Mouse (Mus musculus) megakaryocyte, embryonic 14.5 days (primary cell): Measurements from ENCODE around the gene Snx20. TPM values are rescaled to one million over a fixed set of nuclear protein-coding genes. Genes with fewer than 3 reads are reported as not detected.

Experiments used
- H3K27me3 ChIP-seq: replicated peaks from 2 replicates; pipeline ENCODE3; 2012; ENCODE audit warnings: inconsistent platforms
- H3K36me3 ChIP-seq: replicated peaks from 2 replicates; pipeline ENCODE3; 2012; ENCODE audit warnings: low read length, inconsistent platforms, mixed read lengths
- H3K4me1 ChIP-seq: 2 replicates; pipeline ENCODE4 v1.6.1; 2012; ENCODE audit warnings: inconsistent platforms
- H3K4me3 ChIP-seq: replicated peaks from 2 replicates; pipeline ENCODE3; 2012; ENCODE audit warnings: moderate library complexity, mild to moderate bottlenecking, inconsistent platforms
- H3K9me3 ChIP-seq: 2 replicates; pipeline ENCODE4 v1.6.1; 2012; ENCODE audit warnings: inconsistent platforms
- FLI1 ChIP-seq: IDR thresholded peaks from 2 replicates; pipeline ENCODE4 v1.6.1; 2012; ENCODE audit warnings: low read length, inconsistent platforms, mixed read lengths
- GATA1 ChIP-seq: IDR thresholded peaks from 3 replicates; pipeline ENCODE4 v1.6.1; 2012; ENCODE audit warnings: mixed read lengths, low read length, inconsistent platforms, borderline replicate concordance
- polyA plus RNA-seq: library from polyadenylated mRNA; stranded (reverse); fragments of >175 nt; gene quantifications from 2 replicates; pipeline ENCODE4 v1.2.3, GENCODE M21; 2012; ENCODE audit warnings: low replicate concordance; ENCODE audit not compliant: insufficient read depth

Snx20 gene
- polyA plus RNA-seq, 1 experiment, result 22.2 TPM

DNA sequence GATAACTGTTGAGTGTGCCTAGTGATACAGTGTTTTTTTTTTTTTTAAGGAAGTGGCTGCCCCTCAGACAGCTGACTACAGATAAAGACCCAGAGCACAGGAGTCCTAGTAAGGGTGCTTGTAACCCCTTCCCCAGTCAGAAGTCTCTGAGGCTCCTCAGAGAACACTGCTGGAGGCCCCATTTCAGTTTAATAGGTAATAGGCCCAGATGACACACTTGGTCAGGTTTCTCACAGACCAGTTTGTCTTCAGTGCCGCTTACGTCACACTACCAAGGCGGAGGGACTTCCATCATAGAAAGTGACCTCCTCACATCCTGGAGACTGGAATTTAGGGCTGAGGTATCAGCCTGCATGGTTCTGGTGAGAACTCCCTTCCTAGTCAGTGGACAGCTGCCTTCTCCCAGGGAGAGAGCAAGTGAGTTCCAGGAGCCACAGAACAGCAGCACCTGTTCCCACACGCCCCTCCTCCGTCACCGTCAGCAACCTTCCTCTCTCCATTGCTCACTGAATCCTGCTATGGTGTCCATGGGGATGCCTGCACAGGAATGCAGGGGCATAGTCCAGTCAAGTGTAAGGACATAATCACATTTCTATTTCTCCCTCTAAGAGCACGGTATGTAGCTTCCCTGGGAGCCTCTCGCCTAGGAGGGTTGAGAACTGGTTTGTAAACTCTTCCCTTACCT, 47.6 kb downstream of the Snx20 start:
- H3K9me3 ChIP-seq, result no peaks in the 10 kb centered on the region
- H3K36me3 ChIP-seq, result no peaks in the 10 kb centered on the region
- no peak overlapping the region for H3K4me3 ChIP-seq
- peaks cover 20% of the 10 kb centered on the region; the same call in 1 of the 2 replicates for H3K4me1 ChIP-seq
- TF ChIP-seq GATA1 (no peak), FLI1 (no peak)
- peaks cover 80% of the 10 kb centered on the region for H3K27me3 ChIP-seq

DNA sequence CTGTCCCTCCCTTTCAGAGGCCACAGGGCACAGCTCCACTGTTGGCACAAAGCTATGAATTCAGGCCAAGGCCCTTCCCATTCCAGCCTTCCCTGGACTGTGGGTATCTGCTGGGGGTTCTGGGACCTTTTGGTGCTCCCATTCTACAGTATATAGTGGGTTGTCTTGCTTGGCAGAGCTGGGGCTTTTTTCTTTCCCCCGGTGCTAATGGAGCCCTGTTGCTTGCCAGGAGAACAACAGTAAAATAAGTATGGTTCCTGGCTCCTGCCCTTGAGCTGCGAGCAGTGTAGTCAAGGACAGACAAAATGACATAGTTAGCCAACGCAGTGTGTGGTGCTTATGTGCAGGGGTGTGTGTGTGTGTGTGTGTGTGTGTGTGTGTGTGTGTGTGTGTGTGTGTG, 52.1 kb downstream of the Snx20 start:
- no peaks in the 10 kb centered on the region for H3K9me3 ChIP-seq
- TF ChIP-seq FLI1 (no peak), GATA1 (no peak)
- H3K4me1 ChIP-seq, result peaks cover 31% of the 10 kb centered on the region; the same call in 1 of the 2 replicates
- H3K36me3 ChIP-seq, result no peaks in the 10 kb centered on the region
- H3K4me3 ChIP-seq, result no peak overlapping the region
- peaks cover 88% of the 10 kb centered on the region for H3K27me3 ChIP-seq

DNA sequence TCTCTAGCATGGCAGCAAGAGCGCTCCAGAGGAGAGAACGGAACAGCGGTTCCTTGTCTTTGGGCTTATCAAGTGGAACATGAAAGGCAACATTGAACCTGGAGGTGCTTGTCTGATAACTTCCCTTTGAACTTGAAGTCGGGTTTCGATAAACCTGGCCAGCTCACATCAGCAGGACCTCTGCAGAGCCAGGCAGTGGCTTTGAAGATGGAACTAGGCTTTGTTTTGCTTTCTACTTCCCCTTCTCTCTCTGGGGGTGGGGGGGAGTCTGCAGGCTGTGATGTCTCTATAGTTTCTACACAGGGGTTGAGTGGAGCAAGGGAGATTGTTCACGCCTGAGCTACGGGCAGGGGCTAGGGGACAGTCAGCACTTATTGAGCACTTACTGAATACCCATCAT, 55.1 kb downstream of the Snx20 start:
- H3K4me3 ChIP-seq, result no peak overlapping the region
- H3K27me3 ChIP-seq, result peaks cover 90% of the 10 kb centered on the region
- no peaks in the 10 kb centered on the region for H3K9me3 ChIP-seq
- TF ChIP-seq FLI1, result no peak
- TF ChIP-seq GATA1, result no peak
- H3K4me1 ChIP-seq, result peaks cover 17% of the 10 kb centered on the region; the same call in 1 of the 2 replicates
- H3K36me3 ChIP-seq, result no peaks in the 10 kb centered on the region

DNA sequence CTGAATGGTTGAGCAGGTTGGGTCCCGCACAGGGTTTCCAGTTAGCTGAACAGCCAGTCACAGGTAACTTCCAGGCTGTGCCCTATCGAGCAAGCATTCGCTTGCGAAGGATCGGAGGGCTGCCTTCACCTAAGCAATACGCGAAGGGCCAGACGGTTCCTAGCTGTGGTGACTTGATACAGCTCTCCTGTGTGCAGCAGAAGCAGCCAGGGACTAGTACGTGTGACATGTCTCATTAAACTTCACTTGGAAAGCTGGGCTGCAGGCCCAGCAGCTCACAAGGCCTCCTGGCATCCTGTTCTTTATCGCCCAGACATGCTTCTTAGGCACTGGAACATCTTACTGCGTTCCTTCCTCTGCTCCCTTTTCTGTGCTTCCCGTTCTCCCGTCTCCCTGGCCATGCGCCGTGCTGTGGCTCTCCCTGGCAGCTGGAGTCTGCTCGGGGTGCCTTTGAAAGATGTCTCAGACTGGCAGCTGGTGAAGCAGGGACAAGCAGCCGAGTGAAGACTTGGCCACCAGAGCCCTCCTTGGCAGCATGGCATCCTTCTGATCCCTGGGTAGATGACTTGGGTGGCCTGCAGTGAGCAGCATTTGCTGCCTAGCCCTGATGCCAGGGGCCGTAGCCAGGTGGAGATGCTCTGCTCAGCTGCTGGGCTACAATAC, 56.1 kb downstream of the Snx20 start:
- Histone ChIP-seq H3K36me3 (no peaks in the 10 kb centered on the region), H3K27me3 (peaks cover 90% of the 10 kb centered on the region), H3K4me1 (peaks cover 17% of the 10 kb centered on the region; the same call in 1 of the 2 replicates), H3K9me3 (no peaks in the 10 kb centered on the region), H3K4me3 (no peak overlapping the region)
- TF ChIP-seq FLI1, result no peak
- TF ChIP-seq GATA1, result no peak

DNA sequence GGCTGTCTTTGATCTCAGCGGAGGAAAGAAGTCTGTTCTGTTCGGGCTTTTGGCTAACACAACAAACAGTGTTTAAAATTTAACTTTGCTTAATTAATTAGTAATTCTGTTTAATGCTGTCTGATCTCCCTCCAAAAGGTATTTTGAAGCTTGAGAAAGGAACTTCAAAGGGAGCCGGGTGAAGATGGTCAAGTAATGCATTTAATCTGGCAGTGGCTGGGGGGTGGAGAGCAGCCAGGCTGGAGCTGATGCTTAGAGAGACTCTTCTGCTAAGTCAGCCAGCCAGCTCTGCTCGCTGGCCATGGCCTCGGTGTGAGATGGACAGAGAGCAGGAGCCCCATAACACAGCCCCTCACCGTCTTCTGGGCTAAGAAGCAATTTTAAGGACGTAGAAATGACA, 56.7 kb downstream of the Snx20 start:
- TF ChIP-seq FLI1 (no peak), GATA1 (no peak)
- H3K4me3 ChIP-seq, result no peak overlapping the region
- peaks cover 90% of the 10 kb centered on the region for H3K27me3 ChIP-seq
- no peaks in the 10 kb centered on the region for H3K36me3 ChIP-seq
- H3K9me3 ChIP-seq, result no peaks in the 10 kb centered on the region
- peaks cover 21% of the 10 kb centered on the region; the same call in 1 of the 2 replicates for H3K4me1 ChIP-seq

DNA sequence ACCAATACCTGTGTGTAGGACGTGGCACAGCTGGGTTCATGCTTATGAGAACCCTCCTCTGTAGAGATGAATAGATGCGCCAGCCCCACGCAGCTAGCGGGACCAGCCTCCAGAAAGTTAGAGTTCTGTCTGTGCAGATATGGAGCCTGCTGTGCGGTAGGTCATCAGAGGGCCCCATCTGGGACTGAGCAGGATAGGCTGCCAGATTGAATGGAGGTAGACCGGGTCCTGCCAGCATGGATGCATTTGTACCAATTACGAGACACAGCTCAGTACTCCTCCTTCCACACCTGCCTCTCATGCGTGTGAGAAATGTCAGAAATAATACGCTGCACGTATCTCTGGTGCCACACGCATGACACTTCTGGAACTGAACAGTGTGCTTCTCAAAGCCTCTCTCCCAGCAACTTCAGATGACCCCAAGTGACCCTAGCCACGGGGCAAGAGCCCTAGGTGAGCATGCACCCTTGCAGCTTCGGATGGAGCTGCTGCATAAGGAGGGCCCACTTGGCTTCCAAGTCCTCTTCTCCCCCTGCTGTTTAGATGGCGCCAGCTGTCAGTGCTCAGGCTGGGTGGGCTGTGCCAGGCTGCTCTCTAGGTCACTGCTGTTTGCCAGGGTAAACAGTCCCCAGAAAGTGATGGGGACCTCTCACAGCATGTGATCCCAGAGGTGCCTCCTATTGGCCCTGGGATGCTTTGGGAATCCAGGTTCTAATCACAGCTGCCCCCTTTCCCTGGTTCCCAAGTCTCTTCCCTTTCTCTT, 57.3 kb downstream of the Snx20 start:
- no peak for TF ChIP-seq GATA1
- no peak for TF ChIP-seq FLI1
- Histone ChIP-seq H3K4me3 (no peak overlapping the region), H3K4me1 (peaks cover 23% of the 10 kb centered on the region; the same call in 1 of the 2 replicates), H3K36me3 (no peaks in the 10 kb centered on the region), H3K27me3 (peaks cover 91% of the 10 kb centered on the region), H3K9me3 (no peaks in the 10 kb centered on the region)

DNA sequence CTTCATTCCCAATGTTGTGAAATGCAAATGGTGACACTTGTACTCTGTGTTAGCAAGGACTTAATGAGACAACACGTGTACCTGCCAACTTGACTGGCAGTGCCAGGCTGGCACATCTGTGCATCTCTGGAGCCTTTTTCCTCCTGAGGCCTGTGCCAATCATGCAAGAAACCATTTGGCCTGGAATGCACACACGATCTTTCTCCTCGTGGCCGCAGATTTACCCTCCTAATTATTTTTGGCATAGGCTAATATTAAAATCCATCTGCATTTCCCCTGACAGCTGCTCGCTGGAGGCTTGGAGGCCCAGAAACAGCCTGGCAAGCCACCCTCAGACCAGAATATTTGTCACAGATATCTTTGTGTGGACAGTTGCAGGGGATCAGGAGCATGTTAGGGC, 58.3 kb downstream of the Snx20 start:
- no peak for TF ChIP-seq GATA1
- TF ChIP-seq FLI1, result no peak
- no peaks in the 10 kb centered on the region for H3K36me3 ChIP-seq
- H3K4me3 ChIP-seq, result no peak overlapping the region
- peaks cover 23% of the 10 kb centered on the region; the same call in 1 of the 2 replicates for H3K4me1 ChIP-seq
- peaks cover 90% of the 10 kb centered on the region for H3K27me3 ChIP-seq
- H3K9me3 ChIP-seq, result no peaks in the 10 kb centered on the region

Other genes with a start within 250 kb of the Snx20 start
- gene Nkd1, start 114.8 kb downstream of the Snx20 start, polyA plus RNA-seq, result 1.3 TPM in 1 of 2 replicates, not detected in the other
- not detected in 2 replicates for gene Nod2, start 11.2 kb upstream of the Snx20 start, polyA plus RNA-seq
- gene Cyld, start 60.9 kb upstream of the Snx20 start, polyA plus RNA-seq, result 0.54 TPM in 1 of 2 replicates, not detected in the other